Mouse (Mus musculus) G1E (cell line): Measurements from ENCODE around the gene Rtn4r. TPM values are rescaled to one million over a fixed set of nuclear protein-coding genes. Genes with fewer than 3 reads are reported as not detected.

Experiments used
- ATAC-seq: 2 replicates; pipeline ENCODE4 v1.8.0; 2016; ENCODE audit warnings: mild to moderate bottlenecking; ENCODE audit not compliant: insufficient number of reproducible peaks, poor library complexity, low FRiP score, severe bottlenecking; ENCODE audit errors: extremely low read depth
- DNase-seq: peaks from one replicate; pipeline ENCODE4 v3.0.0; 2012; ENCODE audit warnings: low spot score
- H3K27me3 ChIP-seq: 2 replicates; pipeline ENCODE4 v1.6.1; 2012; ENCODE audit warnings: mild to moderate bottlenecking, low read length, inconsistent platforms; ENCODE audit not compliant: insufficient read depth
- H3K36me3 ChIP-seq: replicated peaks from 2 replicates; pipeline ENCODE3; 2012; ENCODE audit warnings: mild to moderate bottlenecking, inconsistent platforms
- H3K4me1 ChIP-seq: 2 replicates; pipeline ENCODE4 v1.6.1; 2012; ENCODE audit warnings: low read depth, low read length, inconsistent platforms, mixed read lengths; ENCODE audit not compliant: insufficient read depth
- H3K4me3 ChIP-seq: 2 replicates; pipeline ENCODE4 v1.5.1; 2012; ENCODE audit warnings: low read depth, mild to moderate bottlenecking, inconsistent platforms, low read length, moderate library complexity, mixed read lengths
- H3K9me3 ChIP-seq: replicated peaks from 2 replicates; pipeline ENCODE4 v1.6.1; 2012; ENCODE audit warnings: inconsistent platforms
- CTCF ChIP-seq: IDR thresholded peaks from 2 replicates; pipeline ENCODE4 v1.5.1; 2012; ENCODE audit warnings: low read depth, low read length, inconsistent platforms, mixed read lengths
- GATA1 ChIP-seq: IDR thresholded peaks from 2 replicates; pipeline ENCODE4 v1.6.1; 2012; ENCODE audit warnings: borderline replicate concordance, low read length, inconsistent platforms, mixed read lengths
- GATA2 ChIP-seq: IDR thresholded peaks from 2 replicates; pipeline ENCODE4 v1.6.1; 2012; ENCODE audit warnings: low read depth, low read length, inconsistent platforms, borderline replicate concordance
- POLR2AphosphoS5 ChIP-seq: IDR thresholded peaks from 2 replicates; pipeline ENCODE4 v1.6.1; 2012; ENCODE audit warnings: low read depth, low read length, inconsistent platforms; ENCODE audit not compliant: insufficient replicate concordance
- TAL1 ChIP-seq: conservative IDR thresholded peaks from 2 replicates; pipeline ENCODE4 v1.6.1; 2012; ENCODE audit warnings: low read depth, low read length, inconsistent platforms, mixed read lengths
- polyA plus RNA-seq: library from polyadenylated mRNA; stranded (reverse); fragments of >175 nt; gene quantifications from 2 replicates; pipeline ENCODE4 v1.2.3, GENCODE M21; 2012
- total RNA-seq, 2 experiments: library from RNA; stranded (forward) in 1 of 2; stranded (reverse) in 1 of 2; fragments of 200-1000 nt in 1 of 2; fragments of >200 nt in 1 of 2; fragmentation: Nextera tagmentation in 1 of 2; gene quantifications; 2 replicates each; pipeline ENCODE4 v1.2.3; 2014 to 2017

Rtn4r gene
- not detected in 2 replicates for total RNA-seq (2014; fragmentation: Nextera tagmentation)
- total RNA-seq (2017), result 0.11 and 0.23 TPM in 2 replicates
- not detected in 2 replicates for polyA plus RNA-seq

GRCm38 (mm10) chr16:18127241-18127861 is at the start of gene Rtn4r:
Rtn4r (plus strand) TSS chr16:18127642.
- no peak for DNase-seq
- Histone ChIP-seq H3K4me1 (no peaks in the 10 kb centered on the region), H3K9me3 (peaks cover 9% of the 10 kb centered on the region), H3K27me3 (peaks cover 10% of the 10 kb centered on the region; the same call in 1 of the 2 replicates), H3K36me3 (no peaks in the 10 kb centered on the region), H3K4me3 (no peak within 1 kb of the TSS)
- no peak for ATAC-seq
- TF ChIP-seq TAL1 (no peak), GATA1 (no peak), POLR2AphosphoS5 (no peak), GATA2 (no peak), CTCF (no peak)

GRCm38 (mm10) chr16:18078314-18079015 is 49.0 kb upstream of the Rtn4r start:
- no peak for ATAC-seq
- H3K9me3 ChIP-seq, result no peaks in the 10 kb centered on the region
- peaks cover 87% of the 10 kb centered on the region for H3K36me3 ChIP-seq
- no peaks in the 10 kb centered on the region for H3K27me3 ChIP-seq
- peaks cover 18% of the 10 kb centered on the region for H3K4me1 ChIP-seq
- H3K4me3 ChIP-seq, result no peak overlapping the region
- TF ChIP-seq GATA1 (no peak), TAL1 (no peak), GATA2 (no peak), CTCF (no peak), POLR2AphosphoS5 (no peak)
- DNase-seq, result no peak

DNA sequence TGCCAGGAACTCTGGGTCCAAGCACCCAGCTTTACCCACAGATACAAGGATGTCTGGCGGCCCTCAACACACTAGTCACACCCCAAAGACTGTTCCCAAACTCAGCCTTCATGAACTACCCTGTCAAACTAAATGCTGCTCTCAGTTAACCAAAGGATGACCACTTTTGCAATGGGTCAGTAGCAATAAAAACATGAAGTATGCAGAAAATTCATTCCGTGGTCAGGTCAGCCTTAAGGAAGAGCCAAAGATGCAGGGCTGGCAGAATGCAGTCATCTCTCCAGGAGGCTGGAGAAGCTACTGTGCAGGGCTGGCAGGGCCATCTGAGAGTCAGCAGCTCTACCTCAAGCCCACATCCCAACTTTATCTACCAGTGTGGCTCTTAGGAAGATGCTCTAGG is 48.1 kb upstream of the Rtn4r start:
- no peak for ATAC-seq
- H3K9me3 ChIP-seq, result no peaks in the 10 kb centered on the region
- no peaks in the 10 kb centered on the region for H3K27me3 ChIP-seq
- no peak for TF ChIP-seq TAL1
- H3K36me3 ChIP-seq, result peaks cover 85% of the 10 kb centered on the region
- H3K4me3 ChIP-seq, result no peak overlapping the region
- DNase-seq, result no peak
- peaks cover 10% of the 10 kb centered on the region for H3K4me1 ChIP-seq

- no peak for DNase-seq
- Histone ChIP-seq H3K4me1 (peaks cover 5% of the 10 kb centered on the region), H3K9me3 (no peaks in the 10 kb centered on the region), H3K36me3 (peaks cover 88% of the 10 kb centered on the region), H3K27me3 (no peaks in the 10 kb centered on the region), H3K4me3 (no peak overlapping the region)
- TF ChIP-seq GATA2, result no peak
- TF ChIP-seq CTCF, result no peak
- no peak for TF ChIP-seq GATA1
- no peak for TF ChIP-seq TAL1
- no peak for TF ChIP-seq POLR2AphosphoS5
- no peak for ATAC-seq
Measured at GRCm38 (mm10) chr16:18080171-18080570, 47.3 kb upstream of the Rtn4r start.

- Histone ChIP-seq H3K27me3 (no peaks in the 10 kb centered on the region), H3K4me3 (no peak overlapping the region), H3K4me1 (no peaks in the 10 kb centered on the region), H3K9me3 (no peaks in the 10 kb centered on the region), H3K36me3 (peaks cover 88% of the 10 kb centered on the region)
- ATAC-seq, result no peak
- TF ChIP-seq CTCF (0 out of 2 replicates have a peak, but pooled peaks have one; percentile 1), GATA1 (no peak)
- no peak for DNase-seq
Measured at GRCm38 (mm10) chr16:18081149-18081827, 46.2 kb upstream of the Rtn4r start.

GRCm38 (mm10) chr16:18082291-18082690 is 45.2 kb upstream of the Rtn4r start:
- DNase-seq, result no peak
- Histone ChIP-seq H3K9me3 (no peaks in the 10 kb centered on the region), H3K27me3 (peaks cover 2% of the 10 kb centered on the region), H3K4me3 (no peak overlapping the region), H3K4me1 (peaks cover 3% of the 10 kb centered on the region), H3K36me3 (peaks cover 82% of the 10 kb centered on the region)
- TF ChIP-seq CTCF, result no peak
- no peak for TF ChIP-seq POLR2AphosphoS5
- no peak for TF ChIP-seq TAL1
- no peak for TF ChIP-seq GATA2
- no peak for TF ChIP-seq GATA1
- ATAC-seq, result no peak
